Mouse (Mus musculus) cortical plate, adult 2 months (tissue): ENCODE data around the gene Haspin. TPM values are rescaled to one million over a fixed set of nuclear protein-coding genes. Genes with fewer than 3 reads are reported as not detected.

Experiments
- H3K27ac ChIP-seq: fragments of 200-500 bp; 2 replicates; pipeline ENCODE4 v1.5.1; 2012; ENCODE audit warnings: low read length, control low read depth, inconsistent platforms; ENCODE audit not compliant: insufficient read depth
- H3K4me1 ChIP-seq: fragments of 200-500 bp; 2 replicates; pipeline ENCODE4 v1.6.1; 2011; ENCODE audit warnings: low read length; ENCODE audit not compliant: control insufficient read depth, insufficient read depth
- H3K4me3 ChIP-seq: fragments of 200-500 bp; 2 replicates; pipeline ENCODE4 v1.5.1; 2011; ENCODE audit warnings: mild to moderate bottlenecking, low read length, control low read depth; ENCODE audit not compliant: insufficient read depth
- CTCF ChIP-seq: fragments of 200-500 bp; IDR thresholded peaks from 2 replicates; pipeline ENCODE4 v1.5.1; 2011; ENCODE audit warnings: mild to moderate bottlenecking, control low read depth, low read length; ENCODE audit not compliant: insufficient read depth; ENCODE audit errors: extremely low read depth
- POLR2A ChIP-seq: fragments of 200-500 bp; IDR thresholded peaks from 2 replicates; pipeline ENCODE4 v1.6.1; 2011; ENCODE audit warnings: mild to moderate bottlenecking, low read length, control low read depth; ENCODE audit not compliant: insufficient read depth; ENCODE audit errors: extremely low read depth
- polyA plus RNA-seq: library from polyadenylated mRNA; depleted of rRNA; stranded (reverse); fragments of >200 nt; gene quantifications from 2 replicates; pipeline ENCODE4 v1.2.3, GENCODE M21; 2012

The Haspin gene
- polyA plus RNA-seq, 1 experiment, result 0.13 TPM

- TF ChIP-seq POLR2A, result no peak
- TF ChIP-seq CTCF, result no peak
These were observed 34.1 kb upstream of the Haspin start for GRCm38 (mm10) chr11:73172186-73172585.

GRCm38 (mm10) chr11:73169231-73169630 lies 31.1 kb upstream of the Haspin start:
- H3K4me1 ChIP-seq, result peaks cover 1% of the 10 kb centered on the region; the same call in 1 of the 2 replicates
- TF ChIP-seq CTCF (peak; percentile 68), POLR2A (no peak)
- no peak overlapping the region for H3K4me3 ChIP-seq
- H3K27ac ChIP-seq, result no peak overlapping the region

More at GRCm38 (mm10) chr11:73172186-73172585, 34.1 kb upstream of the Haspin start:
- Histone ChIP-seq H3K4me1 (peaks cover 5% of the 10 kb centered on the region; the same call in 1 of the 2 replicates), H3K27ac (no peak overlapping the region), H3K4me3 (no peak overlapping the region)

GRCm38 (mm10) chr11:73168576-73168975 lies 30.5 kb upstream of the Haspin start:
- TF ChIP-seq POLR2A, result no peak
- TF ChIP-seq CTCF, result no peak

GRCm38 (mm10) chr11:73168071-73168470 lies 30.0 kb upstream of the Haspin start:
- H3K27ac ChIP-seq, result no peak overlapping the region
- no peak overlapping the region for H3K4me3 ChIP-seq
- no peak for TF ChIP-seq CTCF
- TF ChIP-seq POLR2A, result no peak
- H3K4me1 ChIP-seq, result peaks cover 1% of the 10 kb centered on the region; the same call in 1 of the 2 replicates

More at GRCm38 (mm10) chr11:73168576-73168975, 30.5 kb upstream of the Haspin start:
- Histone ChIP-seq H3K27ac (no peak overlapping the region), H3K4me3 (no peak overlapping the region), H3K4me1 (peaks cover 1% of the 10 kb centered on the region; the same call in 1 of the 2 replicates)

- Histone ChIP-seq H3K4me3 (no peak overlapping the region), H3K4me1 (no peaks in the 10 kb centered on the region), H3K27ac (no peak overlapping the region)
- no peak for TF ChIP-seq POLR2A
- no peak for TF ChIP-seq CTCF
These were observed 24.2 kb upstream of the Haspin start for GRCm38 (mm10) chr11:73162284-73162683.

GRCm38 (mm10) chr11:73161616-73162015 lies 23.5 kb upstream of the Haspin start:
- H3K4me3 ChIP-seq, result no peak overlapping the region
- TF ChIP-seq CTCF, result no peak
- no peak overlapping the region for H3K27ac ChIP-seq
- H3K4me1 ChIP-seq, result no peaks in the 10 kb centered on the region

GRCm38 (mm10) chr11:73160811-73161200 lies 22.7 kb upstream of the Haspin start:
- H3K4me1 ChIP-seq, result no peaks in the 10 kb centered on the region
- H3K4me3 ChIP-seq, result peak overlapping the region; percentile 34; the same call in 1 of the 2 replicates
- H3K27ac ChIP-seq, result no peak overlapping the region
- TF ChIP-seq CTCF, result no peak
- no peak for TF ChIP-seq POLR2A

- Histone ChIP-seq H3K27ac (no peak within 1 kb of the TSS), H3K4me3 (peak within 1 kb of the TSS; percentile 34; the same call in 1 of the 2 replicates), H3K4me1 (no peaks in the 10 kb centered on the region)
- no peak for TF ChIP-seq CTCF
- no peak for TF ChIP-seq POLR2A
These were observed 22.1 kb upstream of the Haspin start, which contains the start of gene P2rx5 for GRCm38 (mm10) chr11:73159957-73160810. Gene P2rx5, plus strand, starts transcription at chr11:73160421.

GRCm38 (mm10) chr11:73155071-73155470 lies 17.0 kb upstream of the Haspin start:
- no peak overlapping the region for H3K27ac ChIP-seq
- no peaks in the 10 kb centered on the region for H3K4me1 ChIP-seq
- H3K4me3 ChIP-seq, result no peak overlapping the region
- TF ChIP-seq POLR2A, result no peak

GRCm38 (mm10) chr11:73148209-73148608 lies 10.1 kb upstream of the Haspin start:
- Histone ChIP-seq H3K4me1 (no peaks in the 10 kb centered on the region), H3K4me3 (no peak overlapping the region), H3K27ac (no peak overlapping the region)
- TF ChIP-seq POLR2A, result no peak
- no peak for TF ChIP-seq CTCF
